Mouse (Mus musculus) neural tube, embryonic 11.5 days (tissue): ENCODE measurements at regions not wholly inside any gene's neighbourhood (a gene's known extent, or its start where the extent isn't known, plus 50 kb on each side); places are given as distances from the start of the nearest gene placed in this dataset.

Source experiments
- ATAC-seq: fragments of 200-750 bp; cut with Nextera tagmentation; 2 replicates; pipeline ENCODE4 v1.8.0; 2017; ENCODE audit warnings: moderate number of reproducible peaks, mild to moderate bottlenecking, moderate TSS enrichment, moderate library complexity; ENCODE audit not compliant: insufficient read depth, low FRiP score, low TSS enrichment
- DNase-seq: peaks from one replicate; pipeline ENCODE4 v3.0.0-alpha.2; 2015; ENCODE audit warnings: low spot score
- H3K27ac ChIP-seq: fragments of 300-500 bp; sonication (generic); 2 replicates; pipeline ENCODE4 v1.5.1; 2014; ENCODE audit warnings: low read depth, mild to moderate bottlenecking, low read length
- H3K27me3 ChIP-seq: fragments of 300-500 bp; sonication (generic); 2 replicates; pipeline ENCODE4 v1.6.1; 2014; ENCODE audit warnings: mild to moderate bottlenecking, low read length, mixed read lengths; ENCODE audit not compliant: control insufficient read depth, insufficient read depth
- H3K36me3 ChIP-seq: fragments of 300-500 bp; sonication (generic); 2 replicates; pipeline ENCODE4 v1.6.1; 2014; ENCODE audit warnings: mild to moderate bottlenecking, low read length, moderate library complexity, mixed read lengths; ENCODE audit not compliant: control insufficient read depth, insufficient read depth
- H3K4me1 ChIP-seq: fragments of 300-500 bp; sonication (generic); 2 replicates; pipeline ENCODE4 v1.6.1; 2014; ENCODE audit warnings: low read length, mixed read lengths; ENCODE audit not compliant: control insufficient read depth, insufficient read depth
- H3K4me2 ChIP-seq: fragments of 300-500 bp; sonication (generic); 2 replicates; pipeline ENCODE4 v1.6.1; 2014; ENCODE audit warnings: low read depth, mild to moderate bottlenecking, moderate library complexity
- H3K4me3 ChIP-seq: fragments of 300-500 bp; sonication (generic); 2 replicates; pipeline ENCODE4 v1.5.1; 2014; ENCODE audit warnings: low read depth, low read length
- H3K9ac ChIP-seq: fragments of 300-500 bp; sonication (generic); 2 replicates; pipeline ENCODE4 v1.6.1; 2014; ENCODE audit warnings: mild to moderate bottlenecking, low read length
- H3K9me3 ChIP-seq: fragments of 300-500 bp; sonication (generic); 2 replicates; pipeline ENCODE4 v1.6.1; 2016; ENCODE audit warnings: low read length; ENCODE audit not compliant: control insufficient read depth
- WGBS: fragments of 180-500 bp; shearing (Covaris S2); extraction: QIAGEN DNeasy Blood & Tissue Kit; methylation state at CpG from one replicate; pipeline ENCODE4 v1.1.7; 2014; 5-methylcytosine and 5-hydroxymethylcytosine counted together

GRCm38 (mm10) chr3:21149618-21150017 is 782.6 kb upstream of the Agtr1b start:
- Histone ChIP-seq H3K27me3 (no peaks in the 10 kb centered on the region), H3K4me1 (no peaks in the 10 kb centered on the region), H3K4me3 (no peak overlapping the region), H3K4me2 (no peak overlapping the region), H3K9me3 (no peaks in the 10 kb centered on the region), H3K36me3 (no peaks in the 10 kb centered on the region), H3K9ac (no peak overlapping the region), H3K27ac (no peak overlapping the region)
- ATAC-seq = no peak
- no peak for DNase-seq

GRCm38 (mm10) chr3:21128821-21129504 is 762.0 kb upstream of the Agtr1b start:
- no peak overlapping the region for H3K4me2 ChIP-seq
- ATAC-seq (no peak), DNase-seq (no peak)
- no peaks in the 10 kb centered on the region for H3K4me1 ChIP-seq
- WGBS = 93% methylated on average over 1 of the region's 1 CpGs
- H3K9me3 ChIP-seq = no peaks in the 10 kb centered on the region
- no peaks in the 10 kb centered on the region for H3K27me3 ChIP-seq
- H3K36me3 ChIP-seq = no peaks in the 10 kb centered on the region
- H3K4me3 ChIP-seq = no peak overlapping the region
- H3K27ac ChIP-seq = no peak overlapping the region
- H3K9ac ChIP-seq = no peak overlapping the region

GRCm38 (mm10) chr3:21126191-21126590 is 759.2 kb upstream of the Agtr1b start:
- Histone ChIP-seq H3K4me2 (no peak overlapping the region), H3K27me3 (no peaks in the 10 kb centered on the region), H3K9ac (no peak overlapping the region), H3K9me3 (no peaks in the 10 kb centered on the region), H3K4me1 (no peaks in the 10 kb centered on the region), H3K27ac (no peak overlapping the region), H3K36me3 (no peaks in the 10 kb centered on the region), H3K4me3 (no peak overlapping the region)
- DNase-seq (no peak), ATAC-seq (no peak)

GRCm38 (mm10) chr3:21118164-21118902 is 751.4 kb upstream of the Agtr1b start:
- no peaks in the 10 kb centered on the region for H3K27me3 ChIP-seq
- H3K4me1 ChIP-seq = no peaks in the 10 kb centered on the region
- WGBS = 78% methylated on average over 1 of the region's 1 CpGs

GRCm38 (mm10) chr3:21111735-21112518 is 745.0 kb upstream of the Agtr1b start:
- no peak overlapping the region for H3K27ac ChIP-seq
- H3K4me1 ChIP-seq = no peaks in the 10 kb centered on the region
- no peak for ATAC-seq
- H3K27me3 ChIP-seq = no peaks in the 10 kb centered on the region
- 69% methylated on average over 1 of the region's 1 CpGs for WGBS
- no peak for DNase-seq
- H3K36me3 ChIP-seq = no peaks in the 10 kb centered on the region
- H3K9ac ChIP-seq = no peak overlapping the region
- no peaks in the 10 kb centered on the region for H3K9me3 ChIP-seq
- H3K4me2 ChIP-seq = no peak overlapping the region
- H3K4me3 ChIP-seq = no peak overlapping the region

More at GRCm38 (mm10) chr3:21118164-21118902, 751.4 kb upstream of the Agtr1b start:
- DNase-seq (no peak), ATAC-seq (no peak)
- no peaks in the 10 kb centered on the region for H3K9me3 ChIP-seq
- H3K4me2 ChIP-seq = no peak overlapping the region
- no peak overlapping the region for H3K27ac ChIP-seq
- no peak overlapping the region for H3K4me3 ChIP-seq
- no peak overlapping the region for H3K9ac ChIP-seq
- no peaks in the 10 kb centered on the region for H3K36me3 ChIP-seq

- Histone ChIP-seq H3K4me2 (no peak overlapping the region), H3K9ac (no peak overlapping the region), H3K4me1 (no peaks in the 10 kb centered on the region), H3K4me3 (no peak overlapping the region), H3K9me3 (no peaks in the 10 kb centered on the region), H3K36me3 (no peaks in the 10 kb centered on the region), H3K27ac (no peak overlapping the region), H3K27me3 (no peaks in the 10 kb centered on the region)
- no peak for DNase-seq
- ATAC-seq = no peak
Observed at GRCm38 (mm10) chr3:21090206-21090605, 723.2 kb upstream of the Agtr1b start.

GRCm38 (mm10) chr3:21086426-21086825 is 719.4 kb upstream of the Agtr1b start:
- no peak for ATAC-seq
- H3K9ac ChIP-seq = no peak overlapping the region
- WGBS = 76% methylated on average over 1 of the region's 1 CpGs

GRCm38 (mm10) chr3:21077548-21077947 is 710.6 kb upstream of the Agtr1b start:
- Histone ChIP-seq H3K27ac (no peak overlapping the region), H3K9me3 (no peaks in the 10 kb centered on the region), H3K4me2 (no peak overlapping the region), H3K4me1 (no peaks in the 10 kb centered on the region), H3K27me3 (no peaks in the 10 kb centered on the region), H3K9ac (no peak overlapping the region), H3K4me3 (no peak overlapping the region), H3K36me3 (no peaks in the 10 kb centered on the region)
- 73% methylated on average over 2 of the region's 2 CpGs for WGBS
- no peak for DNase-seq
- no peak for ATAC-seq

More at GRCm38 (mm10) chr3:21086426-21086825, 719.4 kb upstream of the Agtr1b start:
- no peaks in the 10 kb centered on the region for H3K9me3 ChIP-seq
- DNase-seq = no peak
- H3K27me3 ChIP-seq = no peaks in the 10 kb centered on the region
- no peak overlapping the region for H3K27ac ChIP-seq
- H3K4me1 ChIP-seq = no peaks in the 10 kb centered on the region
- no peaks in the 10 kb centered on the region for H3K36me3 ChIP-seq
- no peak overlapping the region for H3K4me2 ChIP-seq
- no peak overlapping the region for H3K4me3 ChIP-seq
